Mouse (Mus musculus) right cerebral cortex, adult 18-20 months (tissue): Measurements from ENCODE around the gene Dner.

Experiments used
- DNase-seq: peaks from one replicate; pipeline ENCODE4 v3.0.0; 2022; ENCODE audit warnings: mixed read lengths

The Dner gene

DNA sequence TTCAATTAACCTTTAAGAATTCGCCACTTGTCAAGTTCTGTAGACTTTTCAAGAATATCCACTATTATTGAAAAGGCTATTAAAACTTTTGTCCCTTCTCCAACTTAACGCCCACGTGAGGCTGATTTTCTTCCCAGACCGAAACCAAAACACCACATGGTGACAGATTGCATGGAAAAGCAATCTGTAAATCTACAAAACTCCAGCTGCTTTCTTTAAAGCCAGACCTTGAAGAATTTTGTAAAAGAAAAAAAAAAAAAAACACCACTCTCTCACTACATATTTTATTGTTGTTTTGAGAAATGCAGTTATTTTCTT, 173.1 kb downstream of the Dner start:
- DNase-seq: peak; percentile 24

DNA sequence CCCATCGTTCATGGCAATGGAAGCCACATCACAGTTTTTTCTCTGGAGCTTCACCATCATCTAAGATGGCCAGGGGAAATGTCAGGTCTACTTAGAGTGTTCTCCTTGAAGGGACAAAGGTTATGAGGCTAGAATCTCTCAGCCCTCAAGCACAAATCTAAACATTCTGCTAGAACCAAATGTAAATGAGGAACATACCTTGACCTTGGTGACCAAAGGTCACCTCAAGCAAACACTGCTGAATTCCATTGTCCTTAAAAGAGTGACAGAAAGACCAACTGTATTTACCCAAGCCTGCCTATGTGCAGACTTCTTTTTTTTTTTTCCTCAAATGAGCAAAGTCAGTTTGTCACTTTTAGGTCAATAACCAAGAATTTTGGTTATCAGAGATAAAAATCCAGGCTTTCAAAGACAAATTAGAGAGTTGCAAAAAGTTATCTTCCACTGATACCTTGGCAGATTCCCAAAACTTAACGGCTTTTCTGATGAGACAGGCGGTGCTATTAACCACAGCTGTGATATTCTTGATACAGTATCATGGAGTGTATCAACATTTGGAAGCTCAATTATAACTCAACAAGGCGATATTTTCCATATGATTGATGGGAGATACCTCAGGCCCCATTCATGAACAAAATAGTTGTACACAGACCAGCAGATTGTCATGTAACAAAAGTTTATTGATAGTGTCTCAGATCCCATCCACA, 173.6 kb downstream of the Dner start:
- DNase-seq: no peak

DNA sequence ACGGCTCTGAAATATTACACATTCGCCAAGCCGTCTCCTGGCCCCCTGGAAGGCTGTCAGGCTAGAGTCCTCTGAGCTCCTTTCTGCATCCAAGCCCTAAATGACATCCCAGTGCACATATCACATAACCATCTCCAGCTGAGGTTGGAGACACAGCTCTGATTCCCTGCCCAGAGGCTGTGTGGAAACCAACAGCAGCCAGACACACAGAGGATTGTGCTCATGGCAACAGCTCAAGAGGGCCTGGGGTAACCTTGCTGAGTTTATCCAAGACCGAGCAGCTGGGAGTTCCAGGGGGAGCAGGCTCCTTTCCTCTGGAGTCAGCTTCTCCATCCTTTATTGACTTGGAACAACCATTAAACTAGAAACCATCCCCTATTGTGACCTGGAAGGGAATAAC, 177.7 kb downstream of the Dner start:
- no peak for DNase-seq

DNA sequence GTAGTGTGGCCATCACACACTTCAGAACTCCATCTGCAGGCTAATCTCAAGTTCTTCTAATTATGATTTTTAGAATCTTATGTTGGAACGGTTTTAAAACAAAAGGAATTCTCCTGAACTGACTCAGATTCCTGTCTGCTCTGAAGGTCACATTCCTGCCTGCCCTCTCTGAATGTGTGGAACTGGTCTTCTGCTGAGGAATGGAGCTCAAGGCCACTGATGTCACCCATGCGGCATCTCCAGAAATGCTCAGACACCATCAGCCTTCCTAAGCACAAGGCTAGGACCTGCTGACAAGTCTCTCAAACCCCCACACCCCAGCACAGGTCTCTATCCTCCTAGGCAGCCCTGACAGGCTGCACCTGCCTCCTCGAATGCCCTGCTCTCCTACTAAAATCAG, 182.8 kb downstream of the Dner start:
- no peak for DNase-seq

DNA sequence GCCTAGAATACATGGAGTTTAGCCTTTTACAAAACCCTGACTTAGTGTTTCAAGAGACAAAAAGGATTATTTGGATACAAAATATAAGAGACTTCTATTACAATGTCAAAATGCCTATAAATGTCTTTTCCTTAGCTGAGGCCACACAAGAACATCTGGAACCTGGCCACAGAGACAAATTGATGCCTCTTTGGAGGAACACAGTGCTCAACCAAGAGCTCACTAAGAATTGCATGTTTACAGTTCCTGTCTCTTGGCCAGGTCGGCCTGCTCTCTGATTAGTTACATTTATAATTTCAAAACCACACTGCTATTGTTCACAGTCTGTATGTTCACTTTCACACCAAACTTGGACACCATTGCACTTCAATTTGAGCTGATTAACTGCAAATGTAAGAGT, 187.5 kb downstream of the Dner start:
- no peak for DNase-seq

DNA sequence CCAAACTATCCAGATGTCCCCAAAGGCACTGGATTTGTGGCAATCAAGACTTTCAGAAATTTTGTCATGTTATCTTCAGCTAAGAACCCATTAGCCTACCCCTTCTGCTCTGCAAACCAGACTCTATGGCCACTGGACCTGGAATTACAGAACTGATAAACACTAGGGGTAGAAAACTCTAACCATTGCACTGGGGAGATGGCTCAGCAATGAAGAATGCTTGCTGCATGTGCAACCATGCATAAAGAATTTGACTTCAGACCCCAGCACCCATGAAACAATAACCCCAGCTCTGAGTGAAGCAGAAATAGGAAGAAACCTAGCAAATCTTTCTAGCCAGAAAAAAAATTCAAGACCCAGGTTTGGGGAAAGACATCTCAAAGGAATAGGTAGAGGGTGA, 188.5 kb downstream of the Dner start:
- no peak for DNase-seq

DNA sequence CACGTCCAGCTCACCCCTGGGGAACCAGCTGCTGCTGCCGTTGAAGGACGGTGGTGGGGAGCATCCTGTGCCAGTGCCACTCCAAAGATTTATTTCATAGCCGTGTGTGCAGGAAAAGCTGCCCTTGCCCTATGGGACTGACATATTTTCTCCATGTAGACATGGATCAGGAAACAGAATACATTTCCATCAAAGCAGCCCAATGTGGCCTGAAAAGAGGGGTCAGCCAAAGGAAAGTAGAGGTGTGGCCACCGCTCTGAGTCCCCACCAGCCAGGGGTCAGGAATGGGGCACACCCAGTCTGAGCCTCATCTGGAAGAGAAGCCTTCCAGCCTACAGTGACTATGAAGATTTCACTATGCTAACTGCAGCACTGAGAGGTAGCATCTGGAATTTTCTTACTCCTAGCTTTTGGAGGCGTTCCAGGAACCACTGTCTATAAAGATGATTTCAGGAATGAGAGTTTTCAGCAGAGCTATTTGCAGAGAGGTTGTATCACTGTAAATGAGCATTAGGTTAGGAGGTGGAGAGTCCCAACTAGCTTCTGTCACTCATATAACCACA, 189.0 kb downstream of the Dner start:
- no peak for DNase-seq

DNA sequence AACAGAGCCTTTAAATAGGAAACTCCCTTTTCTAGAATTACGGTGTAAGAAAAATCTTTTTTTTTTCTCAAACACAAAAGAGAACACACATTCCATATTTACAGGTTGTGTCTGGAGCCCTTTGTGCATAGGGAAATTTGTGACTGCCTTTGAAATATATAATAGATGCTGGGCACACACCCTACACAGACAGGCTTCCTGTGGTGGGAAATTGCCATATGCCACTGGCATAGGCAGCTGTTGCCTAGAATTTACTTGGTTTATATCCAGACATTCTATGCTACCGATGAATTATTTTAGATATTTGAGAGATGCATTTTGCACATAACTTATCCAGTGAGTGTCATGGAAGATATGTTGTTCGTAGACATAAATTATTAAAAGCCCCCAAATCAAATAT, 195.3 kb downstream of the Dner start:
- no peak for DNase-seq

DNA sequence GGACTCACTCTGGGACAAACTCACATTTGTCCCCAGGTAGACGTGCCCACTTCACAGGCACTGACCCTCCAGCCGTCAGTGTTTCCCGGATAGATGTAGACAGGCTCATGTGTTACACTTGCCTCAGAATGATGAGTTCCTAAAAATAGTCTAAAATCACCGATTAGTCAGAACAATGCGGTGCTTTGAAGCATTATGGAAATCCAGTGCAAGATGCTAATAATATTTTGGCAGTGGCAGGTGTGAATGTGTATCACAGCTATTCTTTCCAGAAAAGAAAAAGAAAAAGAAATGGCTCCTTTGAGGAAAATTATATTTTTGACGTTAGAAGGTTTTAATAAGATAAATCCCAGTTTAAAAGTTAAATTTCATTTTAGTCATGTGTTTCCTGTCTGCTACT, 204.3 kb downstream of the Dner start:
- DNase-seq: peak; percentile 11

DNA sequence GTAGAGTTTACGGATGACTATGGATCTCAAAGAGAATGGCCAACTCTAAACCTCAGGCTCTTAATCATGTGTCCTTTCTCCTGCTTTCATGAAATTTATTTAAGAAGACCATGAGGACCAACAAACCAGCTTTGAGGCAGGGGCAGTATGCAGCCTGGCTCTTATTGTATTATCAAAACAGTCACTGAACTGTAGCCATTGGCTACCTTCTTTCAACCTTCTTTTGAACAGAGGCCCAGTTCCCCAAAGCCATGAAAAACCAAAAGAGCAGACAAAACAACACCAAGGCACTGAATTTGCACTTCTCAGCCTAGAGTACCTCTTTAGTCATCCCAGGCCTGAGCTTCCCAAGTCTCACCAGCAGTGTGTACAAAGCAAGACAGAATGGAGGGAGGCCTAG, 207.5 kb downstream of the Dner start:
- no peak for DNase-seq

DNA sequence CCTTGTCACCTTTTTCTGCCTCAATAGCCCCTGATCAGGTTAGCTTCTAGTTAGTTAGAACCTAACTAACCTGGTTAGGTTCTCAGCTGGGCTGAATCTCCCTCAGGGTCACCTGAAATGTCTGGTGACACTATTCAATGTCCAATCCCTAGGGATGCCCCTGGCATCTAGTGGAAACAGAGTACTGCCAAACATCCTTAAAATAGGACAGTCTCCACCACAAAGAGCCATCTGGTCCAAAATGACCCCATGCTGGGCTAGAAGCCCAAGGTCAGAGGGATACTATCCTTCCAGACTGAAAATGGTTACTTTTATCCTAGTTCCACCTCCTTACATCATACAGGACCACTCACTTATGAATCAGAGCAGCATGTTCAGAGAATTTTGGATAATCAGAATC, 211.0 kb downstream of the Dner start:
- DNase-seq: no peak

DNA sequence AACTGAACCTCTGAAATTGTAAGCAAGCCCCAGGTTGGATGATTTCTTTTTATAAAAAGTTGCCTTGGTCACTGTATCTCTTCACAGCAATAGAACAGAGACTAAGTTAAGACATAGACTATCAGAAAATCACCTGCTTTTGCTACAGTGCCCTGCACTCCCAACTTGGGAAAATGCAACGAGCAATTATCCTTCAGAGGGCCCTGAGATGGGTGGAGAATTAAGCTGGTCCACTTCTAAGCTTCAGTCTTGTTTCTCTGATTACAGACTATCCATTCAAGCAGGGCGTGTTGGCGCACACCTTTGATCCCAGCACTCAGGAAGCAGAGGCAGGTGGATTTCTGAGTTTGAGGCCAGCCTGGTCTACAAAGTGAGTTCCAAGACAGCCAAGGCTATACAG, 211.4 kb downstream of the Dner start:
- DNase-seq: no peak

DNA sequence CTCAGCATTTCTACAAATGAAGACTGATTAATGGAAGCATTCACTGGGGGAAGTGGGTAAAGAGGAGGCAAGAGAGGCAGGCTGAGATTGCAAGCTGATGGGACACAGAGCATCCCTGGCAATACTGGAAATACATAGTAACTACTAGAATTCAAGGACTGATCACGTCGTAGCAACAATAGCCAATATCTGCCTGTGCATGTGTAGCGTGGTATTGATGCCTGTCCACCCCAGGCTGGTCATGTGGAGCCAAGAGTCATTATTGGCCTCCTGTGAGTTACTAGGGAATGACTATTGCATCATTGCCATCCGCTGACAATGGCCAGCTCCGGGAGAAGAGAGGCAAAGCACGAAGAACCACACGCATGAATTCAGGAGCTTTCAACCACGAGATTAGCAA, 216.0 kb downstream of the Dner start:
- no peak for DNase-seq

DNA sequence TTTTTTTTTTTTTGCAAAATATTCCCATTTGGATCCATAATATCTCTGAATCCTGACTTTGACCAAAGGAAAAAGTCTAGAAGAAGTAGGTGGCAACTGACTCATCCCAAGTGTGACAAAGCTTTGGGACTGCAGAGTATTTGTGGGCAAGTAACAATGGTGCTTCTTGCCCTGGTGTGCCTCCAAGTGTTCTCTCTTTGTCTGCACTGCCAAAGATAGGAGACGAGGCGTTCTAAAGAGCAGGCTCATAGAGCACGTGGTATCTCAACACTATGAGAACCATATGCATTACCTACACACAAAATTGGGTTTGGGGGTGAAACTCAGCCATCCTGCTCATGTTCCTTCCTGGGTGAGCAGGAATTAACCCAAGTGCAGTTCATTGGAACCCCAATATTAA, 221.7 kb downstream of the Dner start:
- DNase-seq: no peak

DNA sequence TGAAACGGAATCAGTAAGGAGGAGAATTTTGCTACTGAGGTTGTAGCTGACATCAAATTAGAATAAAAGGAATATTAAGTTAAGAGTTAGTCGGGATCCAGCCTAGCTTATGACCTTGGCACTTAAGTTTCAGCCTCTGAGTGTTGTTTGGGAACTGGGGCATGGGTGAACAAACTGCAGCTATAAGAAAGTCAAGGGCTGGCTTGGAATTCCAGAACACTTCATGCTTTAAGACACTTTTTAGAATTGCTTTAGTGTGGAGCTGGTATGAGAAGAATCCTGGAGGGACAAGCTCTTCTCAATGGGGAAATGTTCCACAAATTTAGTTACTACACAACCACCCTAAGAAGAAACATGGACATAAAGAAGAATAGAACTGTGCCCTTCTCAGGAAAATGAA, 223.8 kb downstream of the Dner start:
- DNase-seq: no peak

DNA sequence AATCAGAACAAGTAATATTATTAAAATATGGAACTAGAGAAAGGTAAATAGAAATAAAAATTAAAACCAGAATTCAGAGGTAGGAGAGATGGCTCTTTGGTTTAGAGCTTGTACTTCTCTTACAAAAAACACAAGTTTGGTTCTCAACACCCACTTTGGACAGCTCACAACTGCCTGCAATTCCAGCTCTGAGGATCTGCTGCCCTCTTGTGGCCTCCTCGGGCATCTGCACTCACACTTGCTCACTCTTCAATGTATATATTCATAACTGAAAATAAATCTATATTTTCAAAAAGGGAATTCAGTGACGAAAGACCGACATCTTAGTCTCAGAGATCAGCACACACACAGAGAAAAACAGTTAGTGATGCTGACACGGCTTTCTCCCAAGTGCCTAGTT, 225.7 kb downstream of the Dner start:
- DNase-seq: no peak

DNA sequence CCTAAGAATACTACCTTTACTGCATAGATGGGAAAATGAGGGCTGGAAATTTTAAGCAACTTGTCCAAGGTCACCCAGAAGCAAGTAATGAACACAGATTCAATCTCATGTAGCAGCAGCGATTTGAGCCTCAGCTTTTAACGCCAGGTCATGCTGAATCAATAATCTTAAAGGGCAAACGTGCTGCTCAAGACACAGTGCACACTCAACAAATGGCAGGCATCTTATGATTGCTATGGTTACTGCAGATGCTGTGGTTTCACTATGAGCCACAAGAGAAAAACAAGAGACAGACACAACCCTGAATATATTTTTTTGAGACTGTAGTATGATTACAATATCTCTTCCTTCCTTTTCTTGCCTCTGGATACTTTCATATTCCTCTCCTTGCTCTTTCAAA, 228.4 kb downstream of the Dner start:
- DNase-seq: no peak

DNA sequence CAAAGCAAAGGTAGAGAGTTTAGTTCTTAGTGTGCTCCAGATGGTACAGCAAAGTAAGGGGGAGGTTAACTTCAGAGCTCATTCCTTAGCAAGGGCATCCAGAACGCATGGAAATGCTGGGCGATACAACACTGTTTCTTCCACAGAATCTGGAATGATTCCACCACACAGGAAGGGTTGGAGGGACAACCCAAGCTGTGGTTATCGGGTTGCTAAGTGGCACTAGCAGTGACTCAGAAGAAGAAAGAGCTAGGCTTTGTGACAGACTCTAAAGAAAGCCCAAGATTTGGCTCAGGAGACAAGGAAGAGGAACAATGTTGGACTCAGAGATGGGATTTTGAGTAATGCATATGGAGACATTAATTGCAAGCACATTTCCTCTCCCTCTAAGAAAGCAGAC, 231.3 kb downstream of the Dner start:
- DNase-seq: peak; percentile 34

DNA sequence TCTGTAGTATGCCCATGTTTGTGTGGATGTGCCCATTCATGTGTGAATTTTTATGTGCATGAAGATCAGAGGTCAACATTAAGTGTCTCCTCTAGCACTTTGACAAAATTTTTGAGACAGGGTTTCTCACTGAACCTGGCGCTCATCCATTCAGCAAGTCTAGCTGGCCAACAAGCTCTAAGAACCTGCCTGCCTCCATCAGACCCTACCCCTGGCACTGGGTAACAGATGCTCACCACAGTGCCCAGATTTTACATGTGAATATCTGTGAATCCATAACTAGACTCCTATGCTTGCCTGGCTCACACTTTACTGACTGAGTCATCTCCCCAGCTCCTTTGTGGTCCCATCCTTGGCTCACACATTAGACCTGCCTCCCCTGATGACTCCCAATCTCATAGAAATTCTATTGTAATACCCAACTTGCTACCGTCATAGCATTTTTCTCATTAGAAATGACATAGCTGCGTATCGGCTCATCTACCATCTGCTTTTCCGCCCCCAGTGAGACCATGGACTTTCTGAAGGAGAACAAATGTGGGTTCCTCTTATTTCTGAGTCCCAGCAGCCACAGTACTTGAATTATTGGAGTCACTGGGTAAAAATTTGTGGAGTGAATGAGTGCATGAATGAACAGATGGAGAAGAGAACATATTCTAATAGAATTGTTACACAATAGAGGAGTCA, 231.9 kb downstream of the Dner start:
- DNase-seq: peak; percentile 46

DNA sequence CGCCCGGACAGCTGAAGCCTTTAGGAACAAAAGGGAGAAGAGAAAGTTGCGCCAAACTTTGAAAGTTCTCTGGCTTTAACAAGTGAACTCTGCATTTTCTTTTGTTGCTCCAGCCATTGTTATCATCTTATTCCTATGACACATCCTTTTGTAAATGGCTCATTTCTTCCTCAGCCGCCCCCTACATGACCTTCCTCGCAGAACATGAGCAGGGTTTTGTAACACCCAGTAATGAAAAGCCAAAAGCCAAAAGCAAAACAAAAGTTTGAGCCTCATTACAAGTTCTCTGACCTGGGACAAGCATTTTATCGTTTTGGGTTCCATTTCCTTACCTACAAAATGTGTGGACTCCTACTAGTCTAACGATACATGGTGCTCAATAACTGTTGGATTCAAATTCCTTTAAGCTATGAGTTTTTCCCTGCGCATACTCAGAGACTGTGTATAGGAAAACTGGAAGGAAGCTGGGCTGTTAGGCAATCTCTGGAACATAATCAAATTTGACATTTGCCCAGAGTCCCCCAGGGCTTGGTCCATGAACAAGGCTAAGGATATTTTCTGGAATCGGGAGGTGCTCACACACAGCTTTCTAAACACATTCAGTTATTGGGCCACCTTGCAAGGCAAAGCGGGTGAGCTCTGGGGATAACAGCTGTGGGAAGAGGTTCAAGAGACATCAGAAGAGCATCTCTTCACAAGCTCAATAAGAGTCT, 246.3 kb downstream of the Dner start:
- no peak for DNase-seq

DNA sequence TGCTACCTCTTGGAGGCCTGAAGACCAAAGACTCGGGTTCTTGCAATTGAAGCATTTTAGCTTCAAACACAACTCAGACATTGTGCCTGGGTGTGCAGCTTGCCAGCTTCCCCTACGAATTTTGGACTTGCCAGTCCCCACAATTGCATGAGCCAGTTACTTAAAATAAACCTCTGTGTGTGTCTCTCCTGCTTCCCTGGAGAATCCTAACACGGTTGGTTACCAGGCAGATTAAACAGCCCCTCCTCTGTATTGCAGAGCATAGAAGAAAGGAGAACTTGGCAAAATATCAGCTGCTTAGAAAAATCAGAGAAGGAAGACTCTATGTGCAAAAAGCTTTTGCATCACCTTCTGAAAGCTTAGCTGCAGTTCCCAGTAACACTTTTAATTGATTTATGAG, 252.4 kb downstream of the Dner start:
- DNase-seq: peak; percentile 52

DNA sequence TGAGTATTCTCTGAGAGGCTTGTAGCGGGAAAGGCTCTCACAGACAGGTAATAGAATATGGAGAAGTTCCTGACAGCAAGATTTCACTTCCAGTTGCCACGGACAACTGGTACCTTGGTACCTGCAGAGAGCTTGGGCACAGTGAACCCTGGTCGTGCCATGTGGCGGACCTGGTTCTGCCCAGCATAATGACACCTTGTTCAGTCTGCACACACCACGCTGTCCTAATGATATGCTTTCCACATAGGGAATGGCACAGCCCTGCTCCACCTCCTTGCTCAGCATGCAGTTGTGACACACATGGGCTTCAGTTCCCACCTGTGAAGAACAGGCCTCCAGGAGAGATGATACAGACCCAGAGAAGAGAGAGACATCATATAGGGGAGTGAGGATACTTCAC, 253.0 kb downstream of the Dner start:
- DNase-seq: no peak

DNA sequence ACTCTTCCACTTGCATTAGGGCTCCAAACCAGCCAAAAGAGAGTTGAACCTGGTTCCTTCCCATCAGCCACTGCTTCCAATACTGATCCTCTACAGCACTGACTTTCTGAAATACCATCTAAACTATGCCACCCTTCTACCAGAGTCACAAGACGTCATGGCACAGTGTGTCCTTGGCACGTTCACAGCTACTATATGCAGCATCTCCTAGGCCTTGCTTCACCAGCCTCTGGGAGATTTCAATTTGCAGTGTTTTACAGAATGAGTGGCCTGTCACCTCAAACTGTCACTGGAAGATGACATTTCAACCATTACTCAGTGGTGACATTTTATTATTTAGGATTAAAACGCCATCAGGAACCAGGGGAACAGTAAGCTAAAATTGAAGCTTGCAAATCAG, 254.6 kb downstream of the Dner start:
- no peak for DNase-seq

DNA sequence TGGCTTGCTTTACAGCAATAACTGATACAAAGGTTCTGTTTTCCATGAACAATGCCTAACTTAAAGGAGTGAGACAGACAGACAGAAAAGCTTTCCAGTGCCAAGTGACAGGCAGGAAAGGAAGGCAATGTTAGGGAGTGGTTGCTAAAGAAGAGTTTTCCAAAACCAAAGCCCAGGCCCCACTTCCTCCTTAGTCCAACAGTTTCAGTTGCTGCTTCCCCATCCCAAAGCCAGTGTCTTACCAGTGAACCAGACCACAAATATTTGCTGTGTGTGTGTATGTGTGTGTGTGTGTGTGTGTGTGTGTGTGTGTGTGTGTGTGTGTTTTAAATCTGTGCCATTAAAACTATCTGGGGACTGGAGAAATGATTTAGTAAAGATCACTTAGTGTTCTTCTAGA, 258.5 kb downstream of the Dner start:
- no peak for DNase-seq
